Mouse (Mus musculus): Measurements from ENCODE around the gene Entpd7. TPM values are rescaled to one million over a fixed set of nuclear protein-coding genes. Genes with fewer than 3 reads are reported as not detected.

The Entpd7 gene
- total RNA-seq, 2 experiments from 2014 or later: 1.2 to 1.3 TPM

DNA sequence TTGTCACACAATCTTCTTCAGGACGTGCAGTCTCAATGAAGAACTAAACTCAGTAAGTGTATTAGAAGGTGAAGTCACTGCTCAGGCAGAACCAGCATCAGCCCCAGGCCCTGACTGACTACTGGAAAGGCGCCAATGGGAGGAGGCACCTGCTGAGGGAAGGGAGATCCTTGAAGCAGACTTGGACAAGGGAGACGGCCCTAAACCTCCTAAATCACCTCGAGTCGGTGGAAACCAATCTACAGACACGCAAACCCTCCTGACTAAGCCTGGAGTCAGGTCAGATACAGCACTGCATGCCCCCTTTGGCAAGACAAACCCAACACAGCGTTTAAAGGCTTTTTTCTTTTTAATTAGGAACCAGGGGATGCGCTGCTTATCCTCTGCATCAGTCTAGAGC is 26.0 kb upstream of the Entpd7 start:
- peak overlapping the region; percentile 66 for H3K27ac ChIP-seq
- H3K4me3 ChIP-seq: no peak overlapping the region
- intact Hi-C loops (cut with DNase I): no loop called here
- peak; percentile 46 for DNase-seq
- TF ChIP-seq CTCF (IDR thresholded peaks at IDR 0.05): no peak

DNA sequence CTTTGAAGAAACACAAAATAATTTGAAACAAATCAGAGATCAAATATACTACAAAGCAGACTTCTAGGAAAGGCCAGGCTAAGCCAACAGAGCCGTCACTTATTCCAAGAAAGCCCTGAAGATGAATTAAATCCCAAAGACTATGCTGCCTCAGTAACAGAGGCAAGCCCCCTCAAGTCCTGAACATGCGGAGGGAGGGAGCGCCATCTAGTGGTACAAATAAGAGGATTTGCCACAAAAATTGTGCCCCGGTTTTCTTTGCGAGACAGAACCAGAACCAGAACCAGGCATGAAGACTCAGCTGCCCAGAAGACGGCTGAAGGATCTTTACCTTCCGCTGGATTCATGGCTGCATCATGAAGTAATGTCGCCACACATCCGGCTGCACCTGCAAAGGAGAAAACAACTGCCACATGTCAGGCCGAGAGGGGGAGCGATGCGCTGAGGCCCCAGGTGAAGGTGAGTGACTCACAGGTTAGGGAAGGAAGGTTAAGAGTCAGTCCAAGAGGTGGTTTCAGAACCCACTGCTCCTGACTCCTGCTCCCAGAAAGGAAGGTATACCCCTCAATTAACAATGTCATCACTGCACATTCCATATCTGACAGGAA is 23.9 kb upstream of the Entpd7 start:
- intact Hi-C loops (cut with DNase I): loop anchor here (1.0 to 5.0 kb wide), 2 partner anchors 34 to 133 kb away; no protein-coding TSS in a partner anchor
- no peak for DNase-seq

DNA sequence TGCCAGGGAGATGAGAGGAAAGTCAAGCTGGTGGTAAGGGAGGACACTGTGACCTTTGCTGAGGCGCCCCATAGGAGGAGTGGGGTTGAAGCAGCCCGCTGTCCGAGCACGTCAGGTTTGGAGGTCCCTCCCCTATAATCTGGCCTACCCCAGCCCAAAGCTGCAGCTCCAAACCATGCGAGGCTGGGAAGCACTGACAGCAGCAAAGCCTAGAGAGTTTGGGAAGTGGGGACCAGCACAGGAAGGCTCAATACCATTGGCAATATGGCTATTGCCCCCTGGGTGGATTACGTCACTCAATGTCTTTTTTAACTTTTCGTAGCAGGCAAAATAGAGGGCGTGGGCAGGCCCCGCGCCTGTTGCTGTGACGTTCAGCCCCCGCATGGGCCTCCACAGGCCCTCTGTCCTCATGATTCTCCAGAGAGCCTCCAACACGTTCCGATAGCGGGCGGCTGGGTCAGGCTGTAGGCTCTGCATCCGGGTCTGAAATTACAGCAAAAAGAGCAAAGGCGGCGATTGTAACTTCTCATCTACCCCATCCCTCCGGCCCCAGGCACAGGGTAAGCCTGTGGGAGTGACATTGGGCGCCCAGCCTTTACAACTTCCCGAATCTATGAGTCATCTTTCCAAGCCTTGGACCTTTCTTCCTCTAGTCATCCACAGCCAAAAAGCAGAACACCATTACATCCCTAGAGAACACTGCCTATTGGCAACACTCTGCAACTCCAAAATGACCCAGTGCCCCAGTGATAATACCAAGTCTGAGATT is 22.6 kb upstream of the Entpd7 start:
- no peak for TF ChIP-seq CTCF (IDR thresholded peaks at IDR 0.05)
- peak; percentile 61 for DNase-seq
- H3K27ac ChIP-seq: peak overlapping the region; percentile 66
- intact Hi-C loops (cut with DNase I): loop anchor here (5.0 kb wide), 1 partner anchor 135 kb away; no protein-coding TSS in a partner anchor
- no peak overlapping the region for H3K4me3 ChIP-seq

More for the DNA sequence above, 23.9 kb upstream of the Entpd7 start:
- no peak overlapping the region for H3K4me3 ChIP-seq
- H3K27ac ChIP-seq: no peak overlapping the region
- peak; percentile 90 for TF ChIP-seq CTCF (IDR thresholded peaks at IDR 0.05)

DNA sequence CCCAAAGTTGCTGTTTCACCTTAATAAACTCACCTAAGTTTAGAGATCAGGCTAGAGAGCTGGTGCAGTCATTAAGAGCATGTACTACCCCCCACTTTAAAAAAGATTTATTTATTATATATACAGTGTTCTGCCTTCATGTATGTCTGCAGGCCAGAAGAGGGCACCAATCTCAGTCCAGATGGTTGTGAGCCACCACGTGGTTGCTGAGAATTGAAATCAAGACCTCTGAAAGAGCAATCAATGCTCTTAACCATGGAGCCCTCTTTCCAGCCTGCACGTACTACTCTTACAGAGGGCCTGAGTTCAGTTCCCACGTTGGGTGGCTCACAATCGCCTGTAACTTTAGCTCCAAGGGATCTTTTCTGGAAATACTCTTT is 22.1 kb upstream of the Entpd7 start:
- peak overlapping the region; percentile 8; the same call in 1 of the 2 replicates for H3K27ac ChIP-seq
- H3K4me3 ChIP-seq: no peak overlapping the region
- intact Hi-C loops (cut with DNase I): loop anchor here (5.0 kb wide), 1 partner anchor 135 kb away; no protein-coding TSS in a partner anchor
- no peak for DNase-seq
- TF ChIP-seq CTCF (IDR thresholded peaks at IDR 0.05): peak; percentile 28; the same call in 1 of the 2 replicates

DNA sequence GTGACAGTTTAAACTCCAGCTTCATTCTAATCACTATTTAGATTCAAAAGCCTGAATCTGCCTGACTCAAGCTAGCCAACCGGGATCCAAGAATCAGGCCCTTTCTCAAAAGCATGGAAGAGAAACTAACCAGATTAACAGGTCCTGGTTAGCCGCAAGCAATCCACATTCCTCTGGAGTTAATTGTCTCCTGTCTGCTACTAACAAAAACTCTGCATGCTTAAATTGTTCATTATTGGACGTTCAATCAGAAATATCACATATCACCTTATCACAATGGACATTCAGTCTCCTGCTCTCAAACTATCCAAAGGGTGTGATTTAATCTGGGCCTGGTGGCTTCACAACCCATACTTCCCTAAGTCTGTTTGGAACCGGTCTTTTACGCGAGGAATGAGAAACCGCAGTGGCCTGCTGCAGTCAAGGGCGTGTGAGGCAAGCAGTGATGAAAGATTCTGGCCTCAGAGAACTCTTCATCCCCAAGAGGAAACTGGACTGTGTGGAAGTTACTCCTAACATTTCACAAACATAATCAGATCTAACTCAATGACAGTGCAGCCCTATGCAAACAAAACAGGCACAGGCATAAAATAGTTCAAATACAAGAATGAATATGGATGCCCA is 20.2 kb upstream of the Entpd7 start:
- intact Hi-C loops (cut with DNase I): loop anchor here (5.0 kb wide), 1 partner anchor 137 kb away; no protein-coding TSS in a partner anchor
- no peak overlapping the region for H3K4me3 ChIP-seq
- TF ChIP-seq CTCF (IDR thresholded peaks at IDR 0.05): no peak
- DNase-seq: peak; percentile 47
- peak overlapping the region; percentile 71 for H3K27ac ChIP-seq

DNA sequence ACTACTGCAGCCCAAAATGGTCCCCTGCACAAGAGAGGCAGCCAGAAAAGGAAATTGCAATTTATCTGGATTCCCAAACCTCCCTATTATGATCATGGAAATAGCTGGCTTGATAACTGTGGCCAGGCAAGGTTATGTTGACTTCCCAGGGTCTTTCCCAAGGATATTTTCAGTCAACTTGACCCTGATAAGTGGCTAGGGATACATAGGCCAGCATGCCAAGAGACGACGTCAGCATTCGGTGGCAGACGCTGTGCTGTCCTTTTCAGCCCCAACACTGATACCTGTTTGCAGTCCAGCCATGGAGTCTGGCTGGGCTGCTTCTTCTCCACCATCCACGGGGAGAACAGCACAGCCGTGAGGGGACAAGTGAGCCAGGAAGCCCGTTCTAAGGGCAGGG is 18.4 kb upstream of the Entpd7 start:
- DNase-seq: peak; percentile 44
- no peak for TF ChIP-seq CTCF (IDR thresholded peaks at IDR 0.05)
- intact Hi-C loops (cut with DNase I): no loop called here
- H3K27ac ChIP-seq: peak overlapping the region; percentile 71
- H3K4me3 ChIP-seq: peak overlapping the region; percentile 0; the same call in 1 of the 2 replicates

DNA sequence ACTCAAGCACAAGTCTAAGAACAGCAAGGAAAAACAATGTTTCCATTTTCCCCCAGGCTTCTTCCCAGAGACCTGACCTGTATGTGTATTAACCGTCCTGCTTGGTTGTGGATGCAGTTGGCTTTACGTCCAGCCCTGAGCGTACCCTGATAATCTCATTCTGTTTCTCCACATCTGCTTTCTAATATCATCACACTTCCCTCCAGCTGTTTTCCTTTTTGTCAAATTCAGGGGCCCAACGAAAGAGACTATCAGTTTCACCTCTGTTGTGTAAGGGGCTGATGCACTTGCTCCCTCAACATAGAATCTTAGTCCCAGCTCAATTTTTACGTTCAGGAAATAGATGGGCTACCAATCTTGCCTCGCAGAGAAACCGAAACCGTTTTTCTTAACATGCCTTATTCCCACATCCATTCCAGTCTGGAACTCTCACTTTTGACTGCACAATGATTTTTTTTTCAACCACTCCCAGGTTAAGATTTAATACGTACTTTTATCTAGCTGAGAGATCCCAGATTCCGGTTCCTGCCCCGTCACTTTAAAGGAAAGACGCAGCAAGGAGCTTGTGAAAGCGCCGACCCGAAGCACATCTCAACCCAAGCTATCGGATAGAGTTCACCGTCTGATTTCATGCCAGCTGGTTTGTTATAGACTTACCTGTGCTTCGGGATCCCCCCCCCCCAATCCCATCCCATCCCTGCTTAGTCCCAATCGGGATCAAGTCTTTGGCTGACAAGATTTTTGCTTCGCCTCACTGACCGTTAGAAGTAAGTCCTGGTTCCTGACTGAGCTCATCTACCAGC is 15.8 kb upstream of the Entpd7 start:
- Histone ChIP-seq H3K4me3 (peak overlapping the region; percentile 91), H3K27ac (peak overlapping the region; percentile 99)
- TF ChIP-seq CTCF (IDR thresholded peaks at IDR 0.05): no peak
- intact Hi-C loops (cut with DNase I): no loop called here
- no peak for DNase-seq

DNA sequence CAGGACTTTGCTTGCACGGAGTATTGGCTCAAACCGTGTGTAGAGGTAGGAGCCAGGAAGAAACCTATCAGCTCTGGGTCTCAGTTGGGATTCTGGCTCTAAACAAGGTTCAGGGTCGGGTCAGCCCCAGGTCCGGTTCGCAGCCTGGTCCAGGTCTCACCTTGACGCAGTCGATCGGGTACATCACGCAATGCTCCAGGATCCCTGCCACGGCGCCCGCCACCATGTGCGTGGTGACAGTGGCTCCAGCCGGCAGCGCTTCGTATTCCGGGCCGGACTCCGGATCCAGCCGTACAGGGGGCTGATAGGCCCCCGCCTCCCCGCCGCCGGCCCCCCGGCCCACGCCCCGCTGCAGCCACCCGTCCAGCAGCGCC is 15.2 kb upstream of the Entpd7 start:
- intact Hi-C loops (cut with DNase I): no loop called here
- DNase-seq: peak; percentile 73
- no peak for TF ChIP-seq CTCF (IDR thresholded peaks at IDR 0.05)
- Histone ChIP-seq H3K4me3 (peak overlapping the region; percentile 91), H3K27ac (peak overlapping the region; percentile 99)

DNA sequence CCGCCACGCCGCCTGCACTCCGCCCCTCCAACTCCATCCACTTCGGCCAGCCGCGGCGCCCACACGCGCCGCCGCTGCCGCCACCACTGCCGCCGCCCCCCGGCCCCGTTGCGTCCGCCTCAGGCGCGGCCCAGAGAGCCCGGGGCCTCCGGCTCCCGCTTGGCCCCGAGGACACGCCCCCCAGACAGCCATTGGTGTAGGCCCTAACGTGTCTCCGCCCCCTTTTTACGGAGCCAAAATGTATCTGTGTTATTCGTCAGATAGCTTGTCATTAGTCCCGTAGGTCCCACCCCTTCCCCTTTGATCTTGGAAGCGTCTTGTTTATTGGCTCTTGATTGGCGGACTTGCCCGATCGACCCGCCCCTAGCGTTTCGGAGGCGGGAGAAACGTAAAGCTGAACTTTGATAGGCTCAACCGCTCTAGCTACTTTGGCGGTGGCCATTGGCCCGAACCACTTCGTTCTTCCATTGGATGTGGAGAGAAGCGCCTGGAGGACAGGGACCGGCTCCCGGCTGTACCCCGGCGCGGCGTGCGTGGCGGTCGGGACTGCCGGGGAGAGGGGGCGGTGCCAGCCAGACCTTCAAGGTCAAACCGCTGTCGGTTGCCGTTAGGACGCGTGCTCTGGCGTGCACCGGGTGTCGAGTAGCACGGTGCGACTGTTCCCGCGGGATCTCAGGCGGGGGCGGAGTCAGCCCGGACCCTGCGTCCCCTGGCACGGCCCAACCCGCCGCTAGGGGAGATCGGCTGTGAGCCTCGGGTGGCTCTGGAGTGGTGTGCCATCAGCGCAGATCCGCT is 14.5 kb upstream of the Entpd7 start, which contains the start of gene Slc25a28:
Gene Slc25a28 (minus strand): TSS at position 152 of the 795 bp plus-strand sequence.
- H3K4me3 ChIP-seq: peak within 1 kb of the TSS; percentile 91
- TF ChIP-seq CTCF (IDR thresholded peaks at IDR 0.05): peak; percentile 79
- intact Hi-C loops (cut with DNase I): loop anchor here (1.0 kb wide), 1 partner anchor 14 kb away; the partner anchor contains the start of gene Entpd7
- DNase-seq: peak; percentile 98
- peak within 1 kb of the TSS; percentile 99 for H3K27ac ChIP-seq

DNA sequence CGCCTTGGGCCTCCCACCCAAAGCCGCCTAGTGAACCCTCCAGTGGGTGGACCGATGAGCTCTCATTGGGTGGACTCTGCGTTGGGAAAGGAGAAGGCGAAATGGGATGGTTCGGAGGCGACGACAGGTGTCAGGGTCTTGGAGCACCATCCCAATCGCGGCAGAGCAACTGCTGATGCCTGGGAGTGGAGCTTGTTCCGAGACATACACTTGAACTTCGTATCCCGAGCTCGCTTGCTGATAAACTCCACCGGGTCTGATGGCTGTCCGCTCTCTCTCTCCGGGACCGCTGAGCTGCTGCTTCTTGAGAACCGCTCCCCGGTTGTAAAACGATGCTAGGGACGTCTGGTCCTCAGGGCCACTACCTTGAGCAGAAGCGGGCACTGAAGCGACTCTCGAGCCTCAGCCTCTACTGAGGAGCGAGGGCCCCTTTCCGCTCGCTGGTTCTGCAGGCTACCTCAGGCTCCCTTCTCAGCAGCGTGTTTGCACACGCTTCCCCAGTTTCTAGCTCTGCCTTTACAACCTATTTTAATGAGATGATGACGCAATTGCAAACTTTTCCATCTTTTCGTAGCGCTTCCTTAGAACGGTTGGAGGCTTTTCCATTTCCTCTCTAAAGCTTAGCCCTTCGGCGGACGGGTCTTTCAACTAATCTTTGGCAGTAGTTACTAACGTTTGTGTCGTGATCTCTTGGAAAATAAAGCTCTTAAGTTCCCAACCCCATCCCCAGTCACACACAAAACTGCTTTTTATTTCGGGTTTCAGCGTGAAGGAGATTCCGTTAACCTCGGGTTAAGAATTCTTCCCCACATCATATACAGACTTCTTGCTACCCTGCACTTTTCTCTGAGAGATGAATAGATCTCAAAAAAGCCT is 13.7 kb upstream of the Entpd7 start:
- no peak for TF ChIP-seq CTCF (IDR thresholded peaks at IDR 0.05)
- DNase-seq: peak; percentile 45
- peak overlapping the region; percentile 99 for H3K27ac ChIP-seq
- peak overlapping the region; percentile 91 for H3K4me3 ChIP-seq
- intact Hi-C loops (cut with DNase I): loop anchor here (1.0 kb wide), 1 partner anchor 14 kb away; the partner anchor contains the start of gene Entpd7

All from gastrocnemius, adult 2 months (tissue).